Mouse (Mus musculus): ENCODE measurements around the gene Pex3.

- TF ChIP-seq CTCF (IDR thresholded peaks at IDR 0.05; ENCODE audit: control insufficient read depth, insufficient read depth, insufficient read length) (no peak), USF1 (IDR thresholded peaks at IDR 0.05; ENCODE audit: low read depth) (no peak), FOSL1 (IDR thresholded peaks at IDR 0.05; ENCODE audit: insufficient read depth, low read length, poor library complexity, severe bottlenecking) (no peak), MYOD1 (IDR thresholded peaks at IDR 0.05; ENCODE audit: control insufficient read depth, insufficient read length, low read depth) (no peak), CEBPB (IDR thresholded peaks at IDR 0.05; ENCODE audit: low read depth) (no peak), MYOG (IDR thresholded peaks at IDR 0.05; ENCODE audit: control insufficient read depth, extremely low read depth, insufficient read length) (no peak)
These were observed 56.6 kb downstream of the Pex3 start for GRCm38 (mm10) chr10:13496315-13496714.
